Mouse (Mus musculus): Measurements from ENCODE around the gene Gna13.

Gene Gna13

DNA sequence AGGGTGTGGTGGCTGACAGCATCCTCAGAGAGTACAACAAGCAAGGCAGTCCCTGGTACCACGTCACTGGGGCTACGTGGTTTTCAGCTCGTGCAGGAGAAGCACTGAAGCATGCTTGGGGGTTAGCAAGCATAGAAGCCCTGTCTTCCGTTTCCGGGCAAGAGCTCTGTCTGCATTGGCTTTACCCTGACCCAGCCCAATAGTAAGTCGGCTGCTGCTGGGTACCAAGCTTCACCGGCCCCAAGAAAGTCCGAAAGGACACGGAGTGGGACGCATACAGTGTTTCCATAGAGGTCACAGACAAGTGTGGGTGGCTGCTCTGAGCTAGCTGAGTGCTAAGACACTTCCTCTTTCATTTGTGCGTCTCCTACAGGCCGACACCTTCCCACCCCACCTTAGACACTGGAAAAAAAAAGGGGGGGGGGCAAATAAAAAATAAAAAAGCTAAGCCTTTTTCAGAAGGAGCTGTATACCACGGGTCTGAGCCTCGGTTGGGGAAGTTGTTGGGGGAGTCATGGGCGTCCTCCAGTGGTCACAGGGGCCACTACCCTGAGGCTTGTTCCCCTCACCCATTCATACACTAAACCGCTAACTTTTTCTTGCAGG lies 57.4 kb downstream of the Gna13 start:
- no peak for DNase-seq (ENCODE audit: extremely low read depth, insufficient read length, low spot score)

DNA sequence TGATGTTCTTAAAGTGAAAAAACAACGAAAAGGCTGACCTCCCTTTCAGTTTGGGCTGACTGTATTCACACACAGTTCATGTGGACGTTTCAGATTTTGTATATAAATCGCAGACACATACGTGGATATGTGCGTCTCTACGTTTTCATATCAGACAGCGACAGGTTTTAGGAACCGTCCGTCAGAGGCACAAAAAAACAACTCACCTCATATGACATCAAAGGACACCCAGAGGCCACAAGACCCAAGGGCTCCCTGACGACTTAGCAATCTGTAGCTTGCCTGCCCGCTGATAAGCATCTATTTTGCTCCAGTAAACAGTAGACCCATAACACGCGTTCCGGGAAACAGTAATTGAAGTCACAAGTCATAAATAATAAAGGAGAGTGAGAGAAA lies 57.9 kb downstream of the Gna13 start:
- DNase-seq (ENCODE audit: extremely low read depth, insufficient read length, low spot score), result no peak

DNA sequence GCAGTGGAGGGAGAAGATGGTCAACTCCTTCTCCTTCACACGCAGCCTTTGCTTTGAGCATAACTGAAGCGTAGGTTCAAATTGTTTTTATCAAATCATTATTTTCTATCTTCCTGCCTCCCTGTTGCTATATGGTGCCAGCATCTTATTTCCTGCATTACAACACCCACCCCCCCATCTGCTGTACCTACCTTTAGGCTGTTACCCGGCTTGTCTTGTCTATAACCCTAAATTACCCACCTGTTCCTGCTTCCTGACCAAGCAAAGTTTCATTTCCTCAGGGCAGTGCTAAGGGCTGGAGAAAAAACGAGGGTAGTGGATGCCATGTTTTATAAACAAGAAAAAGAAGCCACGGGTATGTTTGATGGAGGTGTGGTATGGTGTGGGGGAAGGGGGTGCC lies 58.6 kb downstream of the Gna13 start:
- no peak for DNase-seq (ENCODE audit: extremely low read depth, insufficient read length, low spot score)

- no peak for DNase-seq (ENCODE audit: extremely low read depth, insufficient read length, low spot score)
Observed at GRCm38 (mm10) chr11:109422263-109422662, 59.6 kb downstream of the Gna13 start.

DNA sequence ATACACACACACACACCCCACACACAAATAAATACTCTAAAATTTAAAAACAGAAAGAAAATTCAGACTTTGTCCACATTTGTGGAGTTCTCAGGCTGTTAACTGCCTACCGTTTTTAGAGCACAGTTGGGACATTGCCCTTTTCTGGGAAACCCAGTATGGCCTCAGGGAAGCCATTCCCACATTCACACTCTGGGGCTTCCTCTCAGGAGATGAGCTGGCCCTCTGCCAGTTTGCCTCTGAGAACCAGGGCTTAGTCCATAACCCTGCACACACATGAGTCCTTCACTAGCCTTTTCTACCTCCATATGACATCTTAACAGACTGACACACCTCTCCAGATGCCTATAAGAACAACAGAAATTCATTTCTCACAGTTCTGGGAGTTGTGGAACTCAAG lies 60.7 kb downstream of the Gna13 start:
- no peak for DNase-seq (ENCODE audit: extremely low read depth, insufficient read length, low spot score)

GRCm38 (mm10) chr11:109425392-109426271 lies 63.0 kb downstream of the Gna13 start, which contains the start of gene Amz2:
Gene Amz2 (plus strand): TSS chr11:109425946.
- peak; percentile 100 for DNase-seq (ENCODE audit: extremely low read depth, insufficient read length, low spot score)

DNA sequence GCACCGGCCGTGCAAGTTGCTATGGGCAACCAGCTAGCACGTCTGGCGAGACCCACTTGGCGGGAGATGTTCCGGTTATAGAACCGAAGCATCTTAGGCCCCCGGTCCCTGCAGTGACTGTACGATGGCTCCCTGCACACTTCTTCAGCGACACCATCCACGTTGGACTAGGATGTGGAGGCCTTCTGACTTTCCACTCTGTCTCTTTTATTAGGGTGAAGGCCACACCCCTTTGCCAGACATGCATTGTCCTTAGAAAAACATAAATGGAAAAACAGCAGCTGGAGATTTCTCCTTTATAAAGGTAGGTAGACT lies 63.6 kb downstream of the Gna13 start:
- DNase-seq (ENCODE audit: extremely low read depth, insufficient read length, low spot score), result no peak

DNA sequence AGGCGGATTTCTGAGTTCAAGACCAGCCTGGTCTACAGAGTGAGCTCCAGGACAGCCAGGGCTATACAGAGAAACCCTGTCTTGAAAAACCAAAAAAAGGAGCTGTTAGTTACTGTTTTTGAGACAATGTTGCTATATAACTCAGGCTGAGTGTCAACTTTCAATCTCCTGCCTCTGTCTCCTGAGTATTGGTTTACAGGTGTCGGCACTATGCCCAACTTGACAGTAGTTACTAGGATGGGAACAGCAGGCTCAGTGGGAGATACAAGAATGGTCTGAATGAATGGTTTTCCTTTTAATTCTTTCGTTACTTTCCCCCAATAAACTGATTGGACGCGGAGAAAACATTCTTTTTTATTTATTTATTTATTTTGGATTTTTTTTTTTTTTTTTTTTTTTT lies 64.7 kb downstream of the Gna13 start:
- no peak for DNase-seq (ENCODE audit: extremely low read depth, insufficient read length, low spot score)

DNA sequence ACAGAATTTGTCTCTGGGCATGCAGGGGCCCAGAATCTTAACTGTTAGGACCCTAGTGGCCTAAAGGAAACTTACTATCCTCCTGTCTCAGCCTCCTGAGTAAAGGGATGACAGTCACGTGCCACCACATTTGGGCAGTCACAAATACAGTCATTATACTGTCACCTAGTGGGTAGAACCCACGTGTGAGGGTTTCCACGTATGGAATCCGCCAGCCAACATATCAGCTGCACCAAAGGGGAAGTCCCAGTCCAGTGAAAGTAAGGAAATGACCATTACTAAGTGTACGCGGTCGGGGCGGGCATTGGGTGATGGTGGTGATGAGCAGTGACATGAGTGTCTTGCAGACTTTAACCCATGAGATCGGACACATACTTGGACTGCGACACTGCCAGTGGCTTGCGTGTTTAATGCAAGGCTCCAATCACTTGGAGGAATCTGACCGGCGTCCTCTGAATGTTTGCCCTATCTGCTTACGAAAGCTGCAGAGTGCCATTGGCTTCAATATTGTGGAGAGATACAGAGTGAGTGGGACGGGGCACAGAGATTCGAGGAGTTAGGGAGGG lies 71.7 kb downstream of the Gna13 start:
- no peak for DNase-seq (ENCODE audit: extremely low read depth, insufficient read length, low spot score)

DNA sequence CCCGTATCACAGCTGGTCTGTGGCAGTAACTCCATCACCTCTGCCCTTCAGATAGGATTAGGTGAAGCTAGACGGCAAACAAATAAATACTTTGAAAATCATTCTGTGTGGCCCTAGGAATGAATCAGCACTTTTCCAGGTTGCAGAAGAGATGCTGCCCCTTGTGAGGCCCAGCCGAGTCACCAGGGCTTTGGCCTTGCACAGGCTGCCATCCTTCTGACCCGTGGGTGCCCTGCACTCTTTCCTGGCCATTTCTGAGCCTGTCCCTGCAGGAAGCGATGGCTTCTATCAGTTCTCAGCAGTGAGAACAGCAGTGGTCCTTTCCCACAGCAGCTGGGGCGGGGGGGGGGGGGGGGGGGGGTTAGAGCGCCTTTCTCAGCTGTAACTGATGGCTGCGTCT lies 74.3 kb downstream of the Gna13 start:
- no peak for DNase-seq (ENCODE audit: extremely low read depth, insufficient read length, low spot score)

DNA sequence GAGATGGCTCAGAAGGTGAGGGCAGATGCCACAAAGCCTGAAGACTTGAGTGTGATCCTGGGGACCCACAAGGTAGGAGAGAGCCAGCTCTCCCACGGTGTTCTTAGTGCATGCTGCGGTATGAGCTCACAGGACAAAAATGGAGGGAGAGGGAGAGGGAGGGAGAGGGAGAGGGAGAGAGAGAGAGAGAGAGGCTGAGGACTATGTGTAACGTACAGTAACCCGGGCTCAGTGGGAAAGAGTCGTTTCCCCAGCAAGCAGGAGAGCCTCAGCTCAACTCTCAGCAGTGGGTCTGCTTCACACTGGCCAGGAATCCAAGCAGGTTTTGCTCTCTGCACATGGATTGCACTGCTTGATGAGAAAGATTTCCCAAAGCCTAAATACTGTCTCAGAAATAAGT lies 76.6 kb downstream of the Gna13 start:
- no peak for DNase-seq (ENCODE audit: extremely low read depth, insufficient read length, low spot score)

DNA sequence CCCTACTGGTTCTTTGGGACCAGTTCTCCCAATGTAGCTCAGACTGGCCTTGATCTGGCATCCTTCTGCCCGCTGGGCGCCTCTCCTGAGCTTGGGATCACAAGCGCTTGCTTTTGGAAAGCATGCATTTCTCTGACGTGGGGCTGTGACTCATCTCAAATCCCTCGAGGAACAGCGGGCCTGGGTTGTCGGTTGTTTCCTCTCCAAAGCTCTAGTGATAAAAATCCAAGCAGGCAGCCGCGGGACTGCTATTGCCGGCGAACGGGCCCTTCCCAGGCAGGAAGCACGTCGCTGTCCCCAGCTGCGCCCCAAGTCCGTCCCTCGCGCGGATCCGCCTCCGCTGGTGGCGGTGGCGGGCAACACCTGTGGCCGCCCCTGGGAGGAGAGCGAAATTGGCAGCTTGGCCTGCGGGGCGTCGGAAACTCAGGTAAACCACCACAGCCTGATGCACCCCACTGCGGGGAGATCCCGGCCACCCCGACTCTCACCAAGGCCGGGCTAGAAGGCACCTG lies 77.3 kb downstream of the Gna13 start:
- peak; percentile 86 for DNase-seq (ENCODE audit: extremely low read depth, insufficient read length, low spot score)

DNA sequence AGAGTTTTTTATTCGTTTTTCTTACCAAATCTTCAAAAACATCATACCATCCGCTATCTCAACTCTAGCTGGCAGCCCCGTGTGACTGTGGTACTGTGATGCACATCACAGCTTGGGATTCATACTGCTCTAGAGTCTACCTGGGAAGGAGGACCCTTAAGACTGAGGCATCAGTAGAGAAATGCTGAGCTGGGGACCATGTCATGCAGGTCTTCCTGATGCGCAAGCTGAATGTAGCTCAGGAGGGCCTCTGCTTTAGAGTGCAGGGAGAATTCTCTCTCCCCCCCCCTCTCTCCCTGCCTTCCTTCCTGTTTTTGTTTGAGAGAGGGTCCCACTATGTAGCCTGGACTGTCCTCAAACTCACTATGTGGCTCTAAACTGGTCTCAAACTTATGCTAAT lies 78.0 kb downstream of the Gna13 start:
- no peak for DNase-seq (ENCODE audit: extremely low read depth, insufficient read length, low spot score)

DNA sequence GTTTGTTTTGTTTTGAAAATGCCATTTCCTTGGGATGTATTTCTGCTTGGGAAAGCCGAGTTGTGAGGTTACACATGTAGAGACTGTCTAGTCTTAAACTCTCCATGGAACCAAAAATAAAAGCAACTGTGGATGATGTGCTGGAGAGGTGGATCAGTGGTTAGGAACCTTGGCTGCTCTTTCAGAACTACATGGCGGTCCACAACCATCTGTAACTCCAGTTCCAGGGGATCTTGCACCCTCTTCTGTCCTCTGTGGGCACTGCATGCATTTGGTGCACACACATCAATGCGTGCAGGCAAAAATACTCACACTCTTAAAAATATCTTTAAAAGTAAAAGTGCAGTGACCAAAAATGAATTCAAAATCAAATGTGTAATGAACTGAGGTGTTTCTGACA lies 78.5 kb downstream of the Gna13 start:
- DNase-seq (ENCODE audit: extremely low read depth, insufficient read length, low spot score), result no peak

DNA sequence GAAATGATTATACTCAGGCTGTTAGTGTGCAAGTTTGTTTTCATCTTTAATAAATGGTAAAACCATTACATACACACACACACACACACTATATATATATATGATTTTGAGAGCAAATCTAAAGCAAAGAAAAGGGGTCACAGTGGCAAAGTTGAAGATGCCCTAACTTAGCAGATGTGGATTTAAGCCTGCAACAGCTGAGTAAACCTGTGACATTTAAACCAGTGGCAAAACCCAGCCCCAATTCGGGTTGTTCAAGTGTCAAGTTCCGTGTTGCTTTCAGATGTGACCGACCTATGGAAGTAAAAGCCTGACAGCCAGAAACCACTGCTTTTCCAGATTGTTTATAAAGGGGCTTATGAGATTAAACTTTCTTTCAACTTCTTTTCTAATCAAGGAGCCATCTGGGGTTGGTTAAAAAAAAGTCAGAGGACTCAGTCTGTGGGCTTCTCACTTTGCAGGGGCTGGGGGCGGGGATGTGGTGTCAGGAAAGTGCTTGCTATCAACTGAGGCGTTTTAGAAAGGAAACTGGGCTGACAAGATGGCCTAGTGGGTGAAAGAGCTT lies 79.6 kb downstream of the Gna13 start:
- no peak for DNase-seq (ENCODE audit: extremely low read depth, insufficient read length, low spot score)

DNA sequence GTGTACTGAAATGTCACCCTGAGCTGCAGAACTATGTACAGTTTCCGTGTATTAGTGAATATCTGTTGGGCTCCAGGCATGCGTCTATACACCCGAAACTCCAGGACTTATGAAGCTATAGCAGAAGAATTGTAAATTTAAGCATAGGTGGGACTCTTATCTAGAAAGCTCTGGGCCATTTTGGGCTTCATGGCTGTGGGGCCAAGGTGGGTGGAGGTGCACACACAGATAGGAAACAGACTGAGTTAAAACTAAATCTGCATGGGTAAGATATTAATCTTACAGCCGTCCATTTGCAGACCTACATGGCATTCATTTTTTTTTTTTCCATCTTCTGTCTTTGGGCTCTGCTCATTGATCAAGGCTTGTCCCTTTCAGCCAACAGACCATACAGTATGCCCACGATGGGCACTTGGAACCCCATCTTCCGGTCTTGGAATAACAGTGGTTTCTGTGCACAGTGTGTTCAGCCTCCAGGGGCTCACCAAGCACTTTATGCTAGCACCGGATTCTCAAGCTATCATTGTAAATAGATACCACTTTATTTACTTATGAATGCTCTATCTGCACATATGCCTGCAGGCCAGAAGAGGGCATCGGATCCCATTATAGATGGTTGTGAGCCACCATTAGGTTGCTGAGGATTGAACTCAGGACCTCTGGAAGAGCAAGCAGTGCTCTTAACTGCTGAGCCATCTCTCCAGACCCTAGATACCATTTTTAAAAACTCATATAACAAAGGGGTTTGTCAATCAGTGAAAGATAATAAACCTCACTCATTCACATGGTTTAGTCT lies 81.0 kb downstream of the Gna13 start:
- DNase-seq (ENCODE audit: extremely low read depth, insufficient read length, low spot score), result no peak

GRCm38 (mm10) chr11:109444600-109444999 lies 82.0 kb downstream of the Gna13 start:
- no peak for DNase-seq (ENCODE audit: extremely low read depth, insufficient read length, low spot score)

DNA sequence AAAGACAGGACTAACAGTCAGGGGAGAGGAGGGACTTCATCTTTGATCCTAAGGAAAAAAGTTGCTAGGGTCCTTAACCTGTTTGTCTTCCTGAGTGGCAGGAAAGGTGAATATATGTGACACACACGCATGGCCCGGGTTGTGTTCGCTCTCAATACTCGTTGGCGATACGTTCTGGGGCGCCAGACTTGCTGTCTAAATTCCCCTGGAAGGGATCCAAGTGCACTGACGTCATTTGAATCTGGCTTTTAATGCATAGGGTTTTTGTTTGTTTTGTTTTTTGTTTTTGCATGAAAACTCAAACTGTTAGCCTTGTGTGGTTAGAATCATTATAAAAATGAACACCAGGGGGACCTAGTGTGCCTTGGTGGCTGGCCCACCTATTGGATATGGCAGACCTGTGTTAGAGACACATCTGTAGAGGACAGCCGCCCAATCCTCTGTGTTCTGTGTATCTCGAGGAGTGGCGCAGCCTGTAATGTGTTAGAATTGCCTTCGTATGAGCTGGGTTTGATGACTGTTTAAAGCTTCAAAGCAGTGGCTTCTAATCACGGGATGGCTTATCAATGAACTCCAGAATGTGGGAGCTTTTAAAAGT lies 82.9 kb downstream of the Gna13 start:
- DNase-seq (ENCODE audit: extremely low read depth, insufficient read length, low spot score), result no peak
